Mouse (Mus musculus) spleen, adult 2 months (tissue): ENCODE data around the gene Acadvl.

Experiments used
- CTCF ChIP-seq: fragments of 200-500 bp; IDR thresholded peaks from 2 replicates; pipeline ENCODE4 v1.5.1; 2011; ENCODE audit warnings: mild to moderate bottlenecking, inconsistent platforms; ENCODE audit not compliant: insufficient read depth, insufficient read length, insufficient replicate concordance; ENCODE audit errors: extremely low read depth
- POLR2A ChIP-seq: fragments of 200-500 bp; IDR thresholded peaks from 2 replicates; pipeline ENCODE4 v1.6.1; 2011; ENCODE audit warnings: low read depth, low read length, inconsistent platforms

DNA sequence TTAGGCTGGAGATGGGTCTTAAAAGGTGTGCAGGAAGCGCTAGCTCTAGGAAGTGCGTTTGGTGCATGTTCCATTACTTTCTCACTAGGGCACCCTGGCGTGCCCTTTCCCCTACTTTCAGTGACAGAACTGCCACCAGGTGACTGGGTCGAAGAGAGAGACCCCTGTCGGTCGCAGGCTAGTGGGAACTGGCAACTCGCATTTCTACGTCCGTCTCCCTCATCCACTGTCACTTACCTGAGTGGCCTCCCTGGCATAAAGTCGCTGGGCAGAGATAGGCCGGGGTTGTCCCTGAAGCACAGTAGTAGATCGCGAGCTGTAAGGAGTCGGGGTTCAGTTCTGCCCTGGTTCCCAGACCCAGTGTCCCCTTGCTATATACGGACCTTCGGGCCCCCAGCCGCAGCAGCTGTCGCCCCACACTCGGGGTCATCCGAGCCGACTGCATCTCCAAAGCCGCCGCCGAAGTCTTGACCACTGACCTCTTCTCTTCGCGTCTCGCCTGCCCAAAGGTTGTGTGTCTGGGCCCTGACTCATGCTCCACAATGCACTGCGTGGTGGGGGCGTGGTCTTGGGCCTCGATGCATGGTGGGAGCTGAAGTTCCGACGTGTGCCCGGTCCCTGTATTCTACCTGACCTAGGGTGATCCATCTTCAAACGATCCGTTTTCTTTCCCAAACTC, at the start of gene Acadvl:
- peak; percentile 30; the same call in 1 of the 2 replicates for TF ChIP-seq CTCF
- TF ChIP-seq POLR2A = no peak
